Comparison of ENCODE assay signal across 16 mouse cellular contexts in the genomic region with DNA sequence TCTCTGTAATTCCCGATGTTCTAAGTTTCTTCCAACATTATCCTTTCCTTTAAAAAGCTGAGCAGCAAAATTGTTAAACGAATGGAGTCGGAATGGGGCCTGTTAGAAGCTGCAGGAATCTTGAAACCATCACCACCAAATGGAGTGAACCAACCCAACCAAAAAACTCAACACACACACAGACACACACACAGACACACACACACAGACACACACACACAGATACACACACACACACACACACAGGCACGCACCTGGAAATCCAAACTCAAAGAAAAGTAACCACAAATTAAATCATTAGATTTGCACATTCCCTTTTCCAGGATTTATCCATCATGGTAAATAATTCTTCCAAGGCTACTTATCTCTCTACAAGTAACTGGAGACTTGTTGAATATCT. TPM values are rescaled to one million over a fixed set of nuclear protein-coding genes. Genes with fewer than 3 reads are reported as not detected.
DNase-seq lines count a peak whose midpoint lies in the region; ATAC-seq lines count a peak whose summit lies in the region.
"Had no signal": no experiment of that assay in that cellular context is flagged by ENCODE, and none has a peak within 500 bp of the region (broad histone marks: within the 10 kb centered on the region; RNA-seq: fewer than 3 reads in every experiment).

No protein-coding gene starts in this region.

- H3K27ac ChIP-seq in heart, embryonic 13.5 days (replicated peaks), result no peak overlapping the region
- no peak overlapping the region for H3K27ac ChIP-seq in embryonic facial prominence, embryonic 10.5 days (replicated peaks)
- no peak overlapping the region for H3K27ac ChIP-seq in hindbrain, embryonic 12.5 days
- no peak overlapping the region for H3K27ac ChIP-seq in midbrain, embryonic 14.5 days (replicated peaks; ENCODE audit: low read depth, low read length)
- H3K27ac ChIP-seq: liver, embryonic 15.5 days had no signal

- H3K4me1 ChIP-seq in heart, embryonic 13.5 days, result peaks cover 22% of the 10 kb centered on the region
- H3K4me1 ChIP-seq in embryonic facial prominence, embryonic 10.5 days, result peaks cover 66% of the 10 kb centered on the region
- peaks cover 40% of the 10 kb centered on the region for H3K4me1 ChIP-seq in hindbrain, embryonic 12.5 days
- H3K4me1 ChIP-seq in midbrain, embryonic 14.5 days (ENCODE audit: control insufficient read depth, insufficient read depth, low read length), result peaks cover 22% of the 10 kb centered on the region
- H3K4me1 ChIP-seq: liver, embryonic 15.5 days had no signal

- peaks cover 22% of the 10 kb centered on the region for H3K27me3 ChIP-seq in heart, embryonic 13.5 days (replicated peaks)
- H3K27me3 ChIP-seq in embryonic facial prominence, embryonic 10.5 days (replicated peaks; ENCODE audit: low read depth, poor library complexity, severe bottlenecking), result peaks cover 68% of the 10 kb centered on the region
- H3K27me3 ChIP-seq in hindbrain, embryonic 12.5 days, result peaks cover 29% of the 10 kb centered on the region
- H3K27me3 ChIP-seq in midbrain, embryonic 14.5 days (ENCODE audit: control insufficient read depth, insufficient read depth, low read length), result peaks cover 28% of the 10 kb centered on the region; the same call in 1 of the 2 replicates

- no peak overlapping the region for H3K9ac ChIP-seq in heart, embryonic 13.5 days
- H3K9ac ChIP-seq in hindbrain, embryonic 12.5 days, result peak overlapping the region; percentile 47; the same call in 1 of the 2 replicates
- H3K9ac ChIP-seq in midbrain, embryonic 14.5 days (replicated peaks; ENCODE audit: low read length), result no peak overlapping the region
- H3K9ac ChIP-seq: liver, embryonic 15.5 days had no signal

- peak overlapping the region; percentile 14; the same call in 1 of the 2 replicates for H3K4me3 ChIP-seq in heart, embryonic 13.5 days
- H3K4me3 ChIP-seq in embryonic facial prominence, embryonic 10.5 days, result peak overlapping the region; percentile 78
- H3K4me3 ChIP-seq in hindbrain, embryonic 12.5 days, result peak overlapping the region; percentile 65
- peak overlapping the region; percentile 55; the same call in 1 of the 2 replicates for H3K4me3 ChIP-seq in midbrain, embryonic 14.5 days (replicated peaks; ENCODE audit: low read depth, low read length)
- H3K4me3 ChIP-seq: liver, embryonic 15.5 days had no signal

- peak overlapping the region; percentile 92 for H3K4me2 ChIP-seq in heart, embryonic 13.5 days
- H3K4me2 ChIP-seq in hindbrain, embryonic 12.5 days (replicated peaks), result peak overlapping the region; percentile 80
- peak overlapping the region; percentile 81 for H3K4me2 ChIP-seq in midbrain, embryonic 14.5 days (ENCODE audit: low read length)

- ATAC-seq in heart, embryonic 13.5 days (ENCODE audit: extremely low read depth, insufficient number of reproducible peaks, low FRiP score, low TSS enrichment), result no peak
- no peak for ATAC-seq in hindbrain, embryonic 12.5 days (ENCODE audit: low FRiP score)
- ATAC-seq in midbrain, embryonic 14.5 days (ENCODE audit: low FRiP score, low TSS enrichment), result no peak
- ATAC-seq: intestine, embryonic 16.5 days had no signal

- WGBS in heart, embryonic 13.5 days, result 66% methylated on average over 4 of the region's 4 CpGs
- WGBS in embryonic facial prominence, embryonic 10.5 days, result 60% methylated on average over 4 of the region's 4 CpGs
- WGBS in hindbrain, embryonic 12.5 days, result 29% methylated on average over 4 of the region's 4 CpGs
- WGBS in midbrain, embryonic 14.5 days, result 52% methylated on average over 4 of the region's 4 CpGs

- DNase-seq in heart, adult 8-10 months (ENCODE audit: low spot score), result no peak
- no peak for DNase-seq in embryonic facial prominence, embryonic 10.5 days (ENCODE audit: low spot score)
- DNase-seq in midbrain, embryonic 14.5 days, result no peak
- DNase-seq in lung, postnatal 25 days (ENCODE audit: low spot score), result no peak
- DNase-seq in urinary bladder, postnatal 4 days (ENCODE audit: low spot score in 2 of 2), result no peak
- no peak for DNase-seq in urinary bladder, postnatal 14 days (ENCODE audit: low spot score)
- DNase-seq: adrenal gland, adult 2 months; B cell, adult 2 months; embryo, embryonic 11 days; heart, adult 11 months; layer of hippocampus, postnatal 36 days had no signal

- H3K36me3 ChIP-seq in heart, embryonic 13.5 days, result no peaks in the 10 kb centered on the region
- no peaks in the 10 kb centered on the region for H3K36me3 ChIP-seq in embryonic facial prominence, embryonic 10.5 days (replicated peaks)
- H3K36me3 ChIP-seq in hindbrain, embryonic 12.5 days, result no peaks in the 10 kb centered on the region
- no peaks in the 10 kb centered on the region for H3K36me3 ChIP-seq in midbrain, embryonic 14.5 days (ENCODE audit: control insufficient read depth, insufficient read depth, low read length)
- H3K36me3 ChIP-seq: liver, embryonic 15.5 days had no signal

- no peaks in the 10 kb centered on the region for H3K9me3 ChIP-seq in heart, embryonic 13.5 days
- H3K9me3 ChIP-seq in embryonic facial prominence, embryonic 10.5 days, result no peaks in the 10 kb centered on the region
- no peaks in the 10 kb centered on the region for H3K9me3 ChIP-seq in hindbrain, embryonic 12.5 days (replicated peaks)
- no peaks in the 10 kb centered on the region for H3K9me3 ChIP-seq in midbrain, embryonic 14.5 days (ENCODE audit: control insufficient read depth, low read length)
- H3K9me3 ChIP-seq: liver, embryonic 15.5 days had no signal

RNA-seq across cellular contexts. Expression of a gene that starts 5.0 kb away (rescaled TPM):
- 3.9 and 4.1 TPM in 2 replicates for polyA plus RNA-seq in heart, embryonic 13.5 days (2015; fragmentation: Nextera tagmentation; extraction: Ambion mirVana)
- 1 to 10 TPM in 3 of 4 experiments, under 1 TPM in 1; 0.92 to 1.4 (median 1.2) TPM for total RNA-seq in heart, adult 8-10 months (2022)
- polyA plus RNA-seq in embryonic facial prominence, embryonic 10.5 days (2016; fragmentation: Nextera tagmentation; extraction: Ambion mirVana), result 4.7 and 6.3 TPM in 2 replicates
- 13.1 and 15.6 TPM in 2 replicates for polyA plus RNA-seq in hindbrain, embryonic 12.5 days (2016; fragmentation: Nextera tagmentation; extraction: Ambion mirVana)
- polyA plus RNA-seq in midbrain, embryonic 14.5 days (2014; fragmentation: Nextera tagmentation; extraction: Ambion mirVana), result 7.7 and 9.2 TPM in 2 replicates
- total RNA-seq: megakaryocyte progenitor cell, adult 5-6 weeks had no signal
- polyA plus RNA-seq: adrenal gland, adult 2 months had no signal

Comparison
In these comparisons a context has a peak if more than half of its experiments do, and no peak if none do; other contexts are left out.
1. H3K4me3 ChIP-seq: peak in every context shown above with its lines; median percentile 78 in embryonic facial prominence, embryonic 10.5 days; 65 in hindbrain, embryonic 12.5 days; 55 in midbrain, embryonic 14.5 days; 14 in heart, embryonic 13.5 days.